Mouse (Mus musculus) neutrophil, adult 65 days (primary cell): Measurements from ENCODE around the gene Dcaf12. TPM values are rescaled to one million over a fixed set of nuclear protein-coding genes. Genes with fewer than 3 reads are reported as not detected.

Experiments used
- total RNA-seq: library from RNA; stranded (reverse); gene quantifications from 2 replicates; pipeline ENCODE4 v1.2.4, GENCODE M21; 2023

The Dcaf12 gene
- total RNA-seq: 47.9 and 50.3 TPM in 2 replicates

GRCm38 (mm10) chr4:41314141-41315129 lies at the start of gene Dcaf12:
TSS of gene Dcaf12 (minus strand) at chr4:41314889.

DNA sequence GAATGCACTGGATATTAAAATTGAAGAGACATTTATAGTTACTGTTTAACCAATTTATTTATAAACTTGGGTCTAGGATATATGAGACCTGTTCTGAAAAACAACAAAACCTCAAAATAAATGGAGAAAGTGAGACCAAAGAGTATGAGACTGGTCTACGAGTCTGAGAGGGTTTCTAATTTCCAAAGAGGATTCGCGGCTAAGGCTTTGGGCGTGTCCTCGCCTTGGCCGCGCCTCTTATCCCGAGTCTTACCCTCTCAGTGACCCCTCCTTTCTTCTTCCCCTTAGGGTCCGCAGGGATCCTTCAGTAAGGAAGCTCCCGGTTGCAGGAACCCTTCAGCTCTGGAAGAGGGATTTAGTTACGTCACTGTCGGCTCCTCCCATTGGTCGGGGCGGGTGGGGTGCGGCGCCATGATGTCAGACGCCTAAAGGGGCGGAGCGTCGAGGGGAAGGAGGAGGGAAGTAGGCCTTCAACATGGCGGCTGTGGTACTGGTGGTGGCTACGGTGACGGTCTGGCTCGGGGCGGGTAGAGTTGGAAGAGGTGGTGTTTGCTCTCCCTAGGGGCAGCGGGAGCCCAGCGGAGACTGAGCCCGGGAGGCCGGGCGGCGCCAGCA lies 34.0 kb upstream of the Dcaf12 start, which contains the start of gene Ubap1:
Ubap1 (plus strand) TSS at position 413 of the 615 bp plus-strand sequence.

GRCm38 (mm10) chr4:41274980-41275850 lies 39.5 kb downstream of the Dcaf12 start, which contains the start of gene Ubap2:
TSS of gene Ubap2 (minus strand) at chr4:41275144.

Other genes starting within 250 kb of the Dcaf12 start
- not detected in 2 replicates for gene Aqp3, start 216.7 kb downstream of the Dcaf12 start, total RNA-seq
- 20.4 and 27.0 TPM in 2 replicates for gene Nol6, start 190.4 kb downstream of the Dcaf12 start, total RNA-seq
- gene Ube2r2, start 179.1 kb downstream of the Dcaf12 start, total RNA-seq: 41.8 and 42.2 TPM in 2 replicates
- 22.1 and 24.2 TPM in 2 replicates for gene Ubap2, start 39.7 kb downstream of the Dcaf12 start, total RNA-seq
- 89.5 and 135 TPM in 2 replicates for gene Ubap1, start 34.1 kb upstream of the Dcaf12 start, total RNA-seq
- 5.8 and 10.5 TPM in 2 replicates for gene Kif24, start 150.0 kb upstream of the Dcaf12 start, total RNA-seq
- 2.3 and 3.4 TPM in 2 replicates for gene Nudt2, start 150.3 kb upstream of the Dcaf12 start, total RNA-seq
- gene AI464131, start 188.2 kb upstream of the Dcaf12 start, total RNA-seq: not detected in 2 replicates
- gene 1110017D15Rik, start 202.4 kb upstream of the Dcaf12 start, total RNA-seq: not detected in 2 replicates